Mouse (Mus musculus): ENCODE data around the gene Prss33.

DNA sequence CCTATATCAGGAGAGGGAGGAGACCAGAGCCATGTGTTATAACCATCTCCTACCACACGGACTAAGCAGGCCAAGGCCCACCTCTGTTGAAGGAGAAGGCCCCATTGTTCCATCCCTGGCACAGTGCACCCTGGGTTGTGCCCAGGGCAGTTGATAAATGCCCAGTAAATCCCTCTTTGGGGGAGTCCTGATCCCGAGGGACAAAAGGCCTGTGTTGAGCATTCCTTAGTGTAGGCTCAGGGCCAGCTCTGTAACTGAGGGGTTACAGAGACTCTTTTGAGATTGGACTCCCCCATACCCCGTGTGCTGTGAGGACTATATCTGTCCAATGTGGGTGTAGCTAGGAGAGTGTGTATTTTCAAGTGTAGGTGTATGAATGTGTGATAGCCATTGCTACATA, 40.9 kb upstream of the Prss33 start:
- no peak for TF ChIP-seq CTCF (IDR thresholded peaks at IDR 0.05; ENCODE audit: borderline replicate concordance, insufficient read depth, low read length)
- no peak for TF ChIP-seq POLR2A (IDR thresholded peaks at IDR 0.05; ENCODE audit: low read depth, low read length)
